Mouse (Mus musculus): Measurements from ENCODE around the gene Adam11. TPM values are rescaled to one million over a fixed set of nuclear protein-coding genes. Genes with fewer than 3 reads are reported as not detected.

Adam11 gene
- polyA plus RNA-seq, 1 experiment from 2014 or later = 16.6 TPM

DNA sequence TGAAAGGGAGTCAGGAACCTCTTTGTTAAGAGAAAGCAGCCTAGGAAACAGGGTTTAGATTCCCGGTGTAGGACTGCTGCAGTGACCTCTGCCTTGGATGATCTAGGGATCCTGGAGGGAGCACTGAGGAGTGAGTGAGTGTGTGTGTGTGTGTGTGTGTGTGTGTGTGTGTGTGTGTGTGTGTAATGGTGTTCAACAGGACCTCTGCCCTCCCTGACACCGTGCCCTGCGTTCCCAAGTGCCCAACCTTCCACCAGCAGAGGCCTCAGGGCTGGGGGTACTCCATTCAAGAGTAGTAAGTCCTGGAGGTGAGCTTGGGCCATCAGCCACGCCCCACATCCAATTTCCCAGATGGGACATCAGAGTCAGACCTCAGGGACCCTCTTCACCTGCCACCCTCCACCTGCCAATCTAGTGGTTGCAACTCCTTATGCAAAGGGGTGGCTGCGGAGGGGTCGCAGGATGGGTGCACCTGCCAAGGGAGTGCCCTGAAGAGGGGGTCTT, 382 bp upstream of the Adam11 start:
- Histone ChIP-seq H3K27ac (ENCODE audit: low read depth, low read length) (no peak overlapping the region), H3K9ac (ENCODE audit: low read depth, low read length) (peak overlapping the region; percentile 66; the same call in 1 of the 2 replicates), H3K4me2 (replicated peaks; ENCODE audit: low read depth, low read length) (peak overlapping the region; percentile 99), H3K36me3 (ENCODE audit: control insufficient read depth, insufficient read depth, low read length) (no peaks in the 10 kb centered on the region), H3K4me3 (ENCODE audit: low read depth, low read length) (peak overlapping the region; percentile 58), H3K9me3 (ENCODE audit: control insufficient read depth, low read length) (no peaks in the 10 kb centered on the region), H3K4me1 (replicated peaks; ENCODE audit: control insufficient read depth, insufficient read depth, low read length) (peaks cover 4% of the 10 kb centered on the region; the same call in 1 of the 2 replicates), H3K27me3 (ENCODE audit: control insufficient read depth, insufficient read depth, low read length) (peaks cover 6% of the 10 kb centered on the region)
- whole genome bisulfite sequencing = 14% methylated on average over 6 of the region's 6 CpGs
- ATAC-seq (ENCODE audit: low FRiP score) (0 out of 2 replicates have a peak, but pooled peaks have one; percentile 15), DNase-seq (ENCODE audit: low spot score) (no peak)

DNA sequence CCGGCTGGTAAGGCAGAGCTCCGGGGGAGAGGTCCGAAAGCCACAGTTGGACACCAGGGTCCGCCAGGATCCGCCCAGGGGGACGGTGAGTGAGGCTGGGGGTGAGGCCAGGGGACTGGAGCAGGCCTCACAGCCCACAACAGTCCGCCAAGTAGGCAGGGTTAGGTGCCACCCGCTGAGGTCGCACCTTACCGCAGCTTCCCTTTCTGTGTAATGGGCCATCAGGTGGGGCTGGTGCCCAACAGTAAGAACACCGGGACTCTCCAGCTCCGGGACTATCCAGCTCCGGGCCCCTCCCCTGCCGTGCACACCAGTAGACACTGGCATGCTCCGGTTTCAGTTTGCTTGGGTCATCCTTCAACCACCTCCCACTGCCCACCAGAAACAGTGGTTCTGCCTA, 1.0 kb downstream of the Adam11 start:
- DNase-seq (ENCODE audit: low spot score) (no peak), ATAC-seq (ENCODE audit: low FRiP score) (no peak)
- Histone ChIP-seq H3K27me3 (ENCODE audit: control insufficient read depth, insufficient read depth, low read length) (peaks cover 6% of the 10 kb centered on the region), H3K36me3 (ENCODE audit: control insufficient read depth, insufficient read depth, low read length) (no peaks in the 10 kb centered on the region), H3K4me2 (replicated peaks; ENCODE audit: low read depth, low read length) (peak overlapping the region; percentile 99), H3K9ac (ENCODE audit: low read depth, low read length) (peak overlapping the region; percentile 66), H3K9me3 (ENCODE audit: control insufficient read depth, low read length) (no peaks in the 10 kb centered on the region), H3K4me1 (replicated peaks; ENCODE audit: control insufficient read depth, insufficient read depth, low read length) (peaks cover 6% of the 10 kb centered on the region; the same call in 1 of the 2 replicates), H3K27ac (ENCODE audit: low read depth, low read length) (0 out of 2 replicates have a peak overlapping the region, but pooled peaks have one; percentile 1), H3K4me3 (ENCODE audit: low read depth, low read length) (peak overlapping the region; percentile 58)
- 5% methylated on average over 15 of the region's 15 CpGs for WGBS

DNA sequence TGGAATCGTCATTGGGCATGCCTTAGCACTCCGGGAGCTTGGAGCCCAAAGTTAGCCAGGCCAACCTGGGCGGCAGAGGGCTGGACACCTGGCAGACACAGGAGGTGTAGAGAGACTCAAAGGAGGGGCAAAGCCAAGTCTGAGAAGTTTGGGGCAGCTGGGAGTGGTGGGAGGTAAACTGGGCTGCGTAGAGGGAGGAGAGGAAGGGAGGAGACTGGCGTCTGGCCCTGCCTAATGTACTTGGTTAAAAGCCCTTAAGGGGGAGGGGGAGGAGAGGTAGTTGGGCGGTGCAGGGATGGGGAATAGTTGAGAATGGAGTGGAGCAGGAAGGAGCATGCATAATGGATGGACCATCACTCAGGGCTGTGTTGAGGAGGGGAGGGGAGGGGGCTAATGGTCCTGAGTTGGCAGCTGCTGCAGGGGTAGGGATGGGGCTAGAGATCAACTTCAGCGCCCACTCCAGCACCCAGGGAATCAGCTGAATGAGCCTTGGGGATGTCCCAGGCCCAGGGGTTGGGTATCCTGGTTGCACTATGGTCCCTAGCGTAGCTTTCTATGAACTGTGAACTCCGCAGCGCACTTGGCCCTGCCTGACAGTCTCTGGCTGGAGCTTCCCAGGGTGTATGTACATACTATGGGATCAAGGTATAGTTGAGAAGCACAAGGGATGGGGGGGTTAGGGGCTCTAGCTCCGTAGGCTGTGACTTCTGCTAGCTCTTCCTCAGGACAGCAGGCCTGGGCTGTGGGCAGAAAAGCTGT, 1.9 kb downstream of the Adam11 start:
- ATAC-seq (ENCODE audit: low FRiP score) (peak; percentile 60), DNase-seq (ENCODE audit: low spot score) (no peak)
- Histone ChIP-seq H3K4me1 (replicated peaks; ENCODE audit: control insufficient read depth, insufficient read depth, low read length) (peaks cover 8% of the 10 kb centered on the region; the same call in 1 of the 2 replicates), H3K27me3 (ENCODE audit: control insufficient read depth, insufficient read depth, low read length) (peaks cover 6% of the 10 kb centered on the region), H3K36me3 (ENCODE audit: control insufficient read depth, insufficient read depth, low read length) (no peaks in the 10 kb centered on the region), H3K9me3 (ENCODE audit: control insufficient read depth, low read length) (no peaks in the 10 kb centered on the region), H3K27ac (ENCODE audit: low read depth, low read length) (no peak overlapping the region), H3K9ac (ENCODE audit: low read depth, low read length) (no peak overlapping the region), H3K4me3 (ENCODE audit: low read depth, low read length) (no peak overlapping the region), H3K4me2 (replicated peaks; ENCODE audit: low read depth, low read length) (0 out of 2 replicates have a peak overlapping the region, but pooled peaks have one; percentile 7)
- WGBS = 51% methylated on average over 11 of the region's 11 CpGs

DNA sequence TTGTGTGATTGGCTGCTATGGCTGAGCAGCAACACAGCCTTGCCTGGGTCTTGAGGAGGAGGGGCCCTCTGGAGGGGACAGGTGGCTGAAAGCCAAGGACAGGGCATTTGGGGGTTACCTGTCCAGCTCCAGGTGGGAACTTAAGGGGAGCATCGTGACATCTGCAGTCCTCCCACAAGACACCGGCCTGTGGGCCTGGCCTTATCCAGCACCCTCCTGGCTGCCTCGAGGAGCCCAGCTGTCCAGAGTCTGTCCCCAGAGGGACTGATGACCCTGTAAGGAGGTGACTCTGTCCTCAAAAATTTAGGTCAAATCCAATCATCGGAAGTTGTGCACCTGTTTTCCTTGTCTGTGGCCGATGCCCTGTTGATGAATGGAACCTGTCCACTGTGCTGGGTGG, 4.2 kb downstream of the Adam11 start:
- H3K9me3 ChIP-seq (ENCODE audit: control insufficient read depth, low read length) = no peaks in the 10 kb centered on the region
- H3K4me2 ChIP-seq (replicated peaks; ENCODE audit: low read depth, low read length) = no peak overlapping the region
- H3K4me1 ChIP-seq (replicated peaks; ENCODE audit: control insufficient read depth, insufficient read depth, low read length) = peaks cover 10% of the 10 kb centered on the region; the same call in 1 of the 2 replicates
- WGBS = 86% methylated on average over 5 of the region's 5 CpGs
- H3K36me3 ChIP-seq (ENCODE audit: control insufficient read depth, insufficient read depth, low read length) = no peaks in the 10 kb centered on the region
- DNase-seq (ENCODE audit: low spot score) (no peak), ATAC-seq (ENCODE audit: low FRiP score) (no peak)
- H3K27ac ChIP-seq (ENCODE audit: low read depth, low read length) = no peak overlapping the region
- no peak overlapping the region for H3K4me3 ChIP-seq (ENCODE audit: low read depth, low read length)
- H3K9ac ChIP-seq (ENCODE audit: low read depth, low read length) = no peak overlapping the region
- peaks cover 6% of the 10 kb centered on the region for H3K27me3 ChIP-seq (ENCODE audit: control insufficient read depth, insufficient read depth, low read length)

DNA sequence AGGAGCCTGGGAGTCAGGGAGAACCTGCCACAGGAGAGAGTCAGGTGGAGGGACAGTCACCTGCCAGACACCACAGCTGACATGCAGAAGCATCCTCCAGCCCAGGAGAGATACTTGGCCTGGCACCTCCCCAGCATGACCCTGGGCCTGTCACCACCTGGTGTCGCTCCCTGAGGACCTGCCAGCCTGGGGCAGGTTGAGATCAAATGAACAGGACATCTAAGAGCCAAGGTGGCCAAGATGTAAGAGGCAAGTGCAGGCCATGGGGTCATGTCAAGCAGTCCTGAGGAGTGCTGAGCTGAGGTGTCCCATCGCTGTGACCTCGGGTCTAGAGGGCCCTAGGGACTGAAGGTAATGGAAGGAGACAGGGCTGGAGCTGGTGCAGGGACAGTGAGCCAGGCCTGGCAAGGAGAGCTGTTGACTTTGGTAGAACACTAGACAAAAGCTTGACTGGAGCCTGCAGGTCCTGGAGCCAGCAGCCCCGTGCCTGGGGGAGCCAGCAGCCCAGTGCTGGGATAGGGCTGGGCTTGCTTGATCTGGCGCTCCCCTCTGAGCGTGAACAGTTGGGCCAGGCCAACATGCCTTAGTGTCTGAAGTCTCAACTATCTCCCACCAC, 5.9 kb downstream of the Adam11 start:
- no peak overlapping the region for H3K27ac ChIP-seq (ENCODE audit: low read depth, low read length)

DNA sequence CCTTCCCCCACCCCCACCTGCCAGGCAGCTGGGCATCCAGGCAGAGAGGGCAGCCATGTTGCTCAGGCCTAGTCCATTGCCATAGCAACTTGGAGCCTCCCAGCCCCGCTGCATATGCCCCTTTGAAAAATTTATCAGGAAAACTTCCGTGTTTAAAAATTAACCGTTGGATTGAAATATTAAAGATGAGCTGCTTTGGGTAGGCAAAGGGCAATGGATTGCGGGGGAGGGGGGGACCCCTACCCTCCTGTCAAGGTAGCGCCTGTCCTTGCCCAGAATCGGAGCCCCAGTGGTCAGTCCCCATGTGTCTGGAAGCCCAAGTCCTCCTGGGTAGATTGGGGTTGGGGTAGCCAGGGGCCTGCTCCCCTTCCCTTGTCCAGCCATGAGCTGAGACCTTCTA, 7.9 kb downstream of the Adam11 start:
- WGBS = 86% methylated on average over 6 of the region's 6 CpGs
- DNase-seq (ENCODE audit: low spot score) = no peak

More for the DNA sequence above, 5.9 kb downstream of the Adam11 start:
- H3K4me2 ChIP-seq (replicated peaks; ENCODE audit: low read depth, low read length) = no peak overlapping the region
- no peak for ATAC-seq (ENCODE audit: low FRiP score)
- no peaks in the 10 kb centered on the region for H3K36me3 ChIP-seq (ENCODE audit: control insufficient read depth, insufficient read depth, low read length)
- no peaks in the 10 kb centered on the region for H3K9me3 ChIP-seq (ENCODE audit: control insufficient read depth, low read length)
- DNase-seq (ENCODE audit: low spot score) = no peak
- H3K9ac ChIP-seq (ENCODE audit: low read depth, low read length) = no peak overlapping the region
- peaks cover 20% of the 10 kb centered on the region for H3K4me1 ChIP-seq (replicated peaks; ENCODE audit: control insufficient read depth, insufficient read depth, low read length)
- no peak overlapping the region for H3K4me3 ChIP-seq (ENCODE audit: low read depth, low read length)
- 64% methylated on average over 6 of the region's 6 CpGs for WGBS
- peaks cover 5% of the 10 kb centered on the region for H3K27me3 ChIP-seq (ENCODE audit: control insufficient read depth, insufficient read depth, low read length)

DNA sequence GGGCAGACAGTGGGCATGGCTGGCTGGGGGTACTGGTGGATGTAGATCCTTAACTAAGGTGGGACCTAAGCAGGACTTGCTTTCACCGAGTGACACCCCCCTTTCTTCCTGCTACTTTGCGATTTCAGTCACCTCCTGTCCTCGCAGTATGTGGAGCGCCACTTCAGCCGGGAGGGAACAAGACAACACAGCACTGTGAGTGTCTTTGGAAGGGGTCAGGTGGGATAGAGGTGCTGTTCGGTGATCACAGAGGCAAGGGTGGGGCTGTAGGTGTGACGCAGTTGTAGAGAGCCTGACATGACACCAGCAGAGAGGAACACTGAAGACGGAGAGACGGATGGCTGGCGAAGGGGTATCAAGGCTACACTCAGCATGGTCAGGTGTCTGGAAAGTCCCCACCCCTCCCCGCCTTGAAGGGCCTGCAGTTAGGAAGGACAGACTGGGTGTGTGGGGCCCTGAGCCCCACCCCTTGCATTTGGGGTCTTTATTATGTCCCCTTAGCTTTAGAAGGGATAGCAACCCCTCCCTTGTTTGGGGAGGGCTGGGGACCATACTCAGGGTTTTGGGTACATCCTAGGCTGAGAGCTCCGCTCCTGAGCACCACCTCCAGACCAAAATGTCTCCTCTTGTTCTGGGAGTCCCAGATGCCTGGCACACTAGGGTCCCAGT, 8.9 kb downstream of the Adam11 start:
- Histone ChIP-seq H3K4me2 (replicated peaks; ENCODE audit: low read depth, low read length) (no peak overlapping the region), H3K4me1 (replicated peaks; ENCODE audit: control insufficient read depth, insufficient read depth, low read length) (peaks cover 28% of the 10 kb centered on the region), H3K27ac (ENCODE audit: low read depth, low read length) (0 out of 2 replicates have a peak overlapping the region, but pooled peaks have one; percentile 10), H3K4me3 (ENCODE audit: low read depth, low read length) (no peak overlapping the region; the same call in 1 of the 2 replicates), H3K36me3 (ENCODE audit: control insufficient read depth, insufficient read depth, low read length) (no peaks in the 10 kb centered on the region), H3K9me3 (ENCODE audit: control insufficient read depth, low read length) (no peaks in the 10 kb centered on the region), H3K27me3 (ENCODE audit: control insufficient read depth, insufficient read depth, low read length) (no peaks in the 10 kb centered on the region), H3K9ac (ENCODE audit: low read depth, low read length) (no peak overlapping the region)
- WGBS = 85% methylated on average over 12 of the region's 12 CpGs
- DNase-seq (ENCODE audit: low spot score) (no peak), ATAC-seq (ENCODE audit: low FRiP score) (no peak)

More for the DNA sequence above, 7.9 kb downstream of the Adam11 start:
- no peak for ATAC-seq (ENCODE audit: low FRiP score)
- H3K4me3 ChIP-seq (ENCODE audit: low read depth, low read length) = no peak overlapping the region
- H3K4me1 ChIP-seq (replicated peaks; ENCODE audit: control insufficient read depth, insufficient read depth, low read length) = peaks cover 26% of the 10 kb centered on the region
- H3K36me3 ChIP-seq (ENCODE audit: control insufficient read depth, insufficient read depth, low read length) = no peaks in the 10 kb centered on the region
- no peak overlapping the region for H3K27ac ChIP-seq (ENCODE audit: low read depth, low read length)
- no peaks in the 10 kb centered on the region; the same call in 1 of the 2 replicates for H3K27me3 ChIP-seq (ENCODE audit: control insufficient read depth, insufficient read depth, low read length)
- H3K9ac ChIP-seq (ENCODE audit: low read depth, low read length) = no peak overlapping the region
- no peaks in the 10 kb centered on the region for H3K9me3 ChIP-seq (ENCODE audit: control insufficient read depth, low read length)
- H3K4me2 ChIP-seq (replicated peaks; ENCODE audit: low read depth, low read length) = no peak overlapping the region

DNA sequence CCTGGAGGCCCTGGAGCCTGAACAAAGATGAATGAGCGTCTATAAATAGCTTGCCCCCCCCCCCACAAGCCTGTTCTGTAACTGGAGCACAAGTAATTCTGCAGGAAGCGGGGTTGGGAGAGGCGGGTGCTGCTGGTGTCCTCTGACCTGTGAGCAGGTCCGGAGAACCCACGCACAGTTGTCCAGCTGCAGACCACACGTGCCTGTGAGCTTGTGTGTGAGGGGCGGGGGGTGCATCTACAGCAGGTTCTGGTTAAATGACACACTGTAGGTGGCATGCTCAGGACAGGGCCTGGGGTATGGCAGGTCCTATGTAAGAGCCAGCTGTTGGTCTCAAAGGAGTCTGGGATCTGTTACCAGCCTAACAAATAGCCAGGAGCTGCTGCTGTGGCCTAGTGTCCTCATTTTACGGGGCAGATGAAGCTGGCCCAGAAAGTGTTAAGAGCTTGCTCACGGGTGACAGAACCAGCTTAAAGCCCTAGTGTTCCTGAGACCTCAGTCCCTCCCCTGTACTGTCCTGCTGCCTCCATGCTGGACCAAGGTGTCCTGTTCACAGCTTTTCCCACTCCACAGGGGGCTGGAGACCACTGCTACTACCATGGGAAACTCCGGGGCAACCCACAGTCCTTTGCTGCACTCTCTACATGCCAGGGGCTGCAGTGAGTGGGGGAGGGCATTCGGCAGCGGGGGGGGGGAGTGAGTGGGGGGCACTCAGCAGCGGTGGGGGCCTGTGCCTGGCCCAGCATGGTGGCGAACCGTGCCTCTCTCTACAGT, 9.6 kb downstream of the Adam11 start:
- Histone ChIP-seq H3K4me1 (replicated peaks; ENCODE audit: control insufficient read depth, insufficient read depth, low read length) (peaks cover 28% of the 10 kb centered on the region), H3K36me3 (ENCODE audit: control insufficient read depth, insufficient read depth, low read length) (no peaks in the 10 kb centered on the region), H3K27me3 (ENCODE audit: control insufficient read depth, insufficient read depth, low read length) (no peaks in the 10 kb centered on the region), H3K4me2 (replicated peaks; ENCODE audit: low read depth, low read length) (no peak overlapping the region), H3K4me3 (ENCODE audit: low read depth, low read length) (no peak overlapping the region; the same call in 1 of the 2 replicates), H3K9ac (ENCODE audit: low read depth, low read length) (no peak overlapping the region), H3K9me3 (ENCODE audit: control insufficient read depth, low read length) (no peaks in the 10 kb centered on the region), H3K27ac (ENCODE audit: low read depth, low read length) (0 out of 2 replicates have a peak overlapping the region, but pooled peaks have one; percentile 10)
- WGBS = 38% methylated on average over 15 of the region's 15 CpGs
- ATAC-seq (ENCODE audit: low FRiP score) = no peak
- DNase-seq (ENCODE audit: low spot score) = no peak
